Mouse (Mus musculus) olfactory bulb, adult 2 months (tissue): Measurements from ENCODE around the gene Coro2a.

Experiments used
- CTCF ChIP-seq: fragments of 200-500 bp; IDR thresholded peaks from 2 replicates; pipeline ENCODE4 v1.5.1; 2012; ENCODE audit warnings: low read depth, mild to moderate bottlenecking, low read length, moderate library complexity; ENCODE audit not compliant: insufficient read depth
- POLR2A ChIP-seq: fragments of 200-500 bp; IDR thresholded peaks from 2 replicates; pipeline ENCODE4 v1.6.1; 2012; ENCODE audit warnings: mild to moderate bottlenecking, low read depth, low read length, moderate library complexity; ENCODE audit not compliant: insufficient read depth

- TF ChIP-seq POLR2A (no peak), CTCF (no peak)
Measured at GRCm38 (mm10) chr4:46598981-46599380, 3.0 kb downstream of the Coro2a start.
